Mouse (Mus musculus): ENCODE measurements around the gene Bmyc. TPM values are rescaled to one million over a fixed set of nuclear protein-coding genes. Genes with fewer than 3 reads are reported as not detected.

Gene Bmyc
- total and polyA plus RNA-seq, 2 experiments: 1.0 to 4.7 TPM

DNA sequence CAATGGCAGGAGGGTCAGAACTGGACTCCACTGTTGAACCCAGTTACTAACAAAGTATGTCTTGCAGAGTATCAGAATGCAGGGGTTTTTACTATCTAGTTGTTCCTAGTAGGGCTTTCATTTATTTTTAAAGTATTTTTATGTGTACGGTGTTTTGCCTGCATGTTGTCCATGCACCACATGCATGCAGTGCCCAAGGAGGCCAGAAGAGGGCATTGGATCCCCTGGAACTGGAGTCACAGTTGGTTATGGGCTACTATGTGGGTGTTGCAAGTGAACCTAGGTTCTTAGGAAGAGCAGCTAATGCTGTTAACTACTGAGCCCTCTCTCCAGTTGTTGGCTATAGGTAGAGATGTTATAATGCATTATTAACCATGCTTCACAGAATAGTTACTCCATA is 43.0 kb upstream of the Bmyc start:
- TF ChIP-seq POLR2A (IDR thresholded peaks at IDR 0.05; ENCODE audit: extremely low read depth, insufficient read depth, low read length): no peak
- TF ChIP-seq CTCF (IDR thresholded peaks at IDR 0.05; ENCODE audit: low read depth, low read length): peak; percentile 81
- peak; percentile 44 for DNase-seq (ENCODE audit: extremely low read depth, low read depth, low spot score)
- H3K36me3 ChIP-seq (ENCODE audit: control insufficient read depth, insufficient read depth, low read length): no peaks in the 10 kb centered on the region
- H3K27me3 ChIP-seq (ENCODE audit: control insufficient read depth, insufficient read depth, low read length): no peaks in the 10 kb centered on the region
- no peaks in the 10 kb centered on the region for H3K79me2 ChIP-seq (ENCODE audit: control insufficient read depth, insufficient read depth, low read length)
- H3K4me3 ChIP-seq (ENCODE audit: insufficient read depth, low read depth, low read length): no peak overlapping the region
- WGBS: 39% methylated on average over 1 of the region's 1 CpGs
- peaks cover 4% of the 10 kb centered on the region; the same call in 1 of the 2 replicates for H3K4me1 ChIP-seq (ENCODE audit: control insufficient read depth, insufficient read depth, low read length)
- H3K27ac ChIP-seq (replicated peaks; ENCODE audit: insufficient read depth, low read depth, low read length): no peak overlapping the region
- H3K9ac ChIP-seq (ENCODE audit: low read depth, low read length): no peak overlapping the region

DNA sequence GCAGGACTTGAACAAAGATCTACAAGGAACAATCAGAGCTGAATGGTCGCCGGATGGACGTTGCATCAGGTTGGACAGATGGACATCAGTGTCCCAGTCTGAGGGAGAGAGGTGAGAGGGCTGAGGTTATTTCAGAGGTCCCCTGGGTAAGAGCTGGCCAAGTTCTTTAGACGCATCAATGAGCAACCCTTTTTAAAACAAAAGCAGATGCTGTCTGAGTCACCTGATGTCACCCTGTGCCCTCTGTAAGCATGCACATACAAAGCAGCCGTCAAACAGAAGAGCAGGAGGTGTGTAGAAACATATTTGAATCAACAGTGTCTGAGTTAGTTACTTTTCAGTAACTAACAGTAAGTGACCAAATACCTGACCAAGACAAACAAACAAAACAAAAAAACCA is 42.4 kb upstream of the Bmyc start:
- H3K4me1 ChIP-seq (ENCODE audit: control insufficient read depth, insufficient read depth, low read length): peaks cover 3% of the 10 kb centered on the region; the same call in 1 of the 2 replicates

DNA sequence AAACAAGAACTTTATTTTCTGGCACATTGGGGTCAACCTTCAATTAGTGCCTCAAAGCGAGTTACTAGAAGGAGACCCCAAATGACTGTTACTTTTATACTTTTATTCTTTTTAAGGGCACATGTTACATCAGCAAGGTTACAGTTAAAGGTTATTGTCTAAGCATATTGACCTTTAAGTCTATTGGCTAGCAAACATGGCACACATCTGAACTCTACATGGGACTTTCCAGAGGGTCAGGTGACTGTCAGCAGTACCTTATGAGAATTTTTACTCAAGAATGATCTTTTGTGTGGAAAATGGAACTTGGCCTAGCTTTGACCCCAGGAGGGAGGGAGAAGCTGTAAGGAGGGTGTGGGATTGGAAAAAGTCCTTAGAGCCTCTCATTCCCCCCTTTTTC is 40.0 kb upstream of the Bmyc start:
- Histone ChIP-seq H3K27me3 (ENCODE audit: control insufficient read depth, insufficient read depth, low read length) (no peaks in the 10 kb centered on the region), H3K4me1 (ENCODE audit: control insufficient read depth, insufficient read depth, low read length) (peaks cover 3% of the 10 kb centered on the region; the same call in 1 of the 2 replicates), H3K4me3 (ENCODE audit: insufficient read depth, low read depth, low read length) (no peak overlapping the region), H3K79me2 (ENCODE audit: control insufficient read depth, insufficient read depth, low read length) (no peaks in the 10 kb centered on the region), H3K36me3 (ENCODE audit: control insufficient read depth, insufficient read depth, low read length) (no peaks in the 10 kb centered on the region), H3K27ac (replicated peaks; ENCODE audit: insufficient read depth, low read depth, low read length) (no peak overlapping the region), H3K9ac (ENCODE audit: low read depth, low read length) (no peak overlapping the region)
- 71% methylated on average over 1 of the region's 1 CpGs for WGBS
- TF ChIP-seq POLR2A (IDR thresholded peaks at IDR 0.05; ENCODE audit: extremely low read depth, insufficient read depth, low read length): no peak
- no peak for TF ChIP-seq CTCF (IDR thresholded peaks at IDR 0.05; ENCODE audit: low read depth, low read length)
- no peak for DNase-seq (ENCODE audit: extremely low read depth, low read depth, low spot score)

More for the DNA sequence above, 42.4 kb upstream of the Bmyc start:
- TF ChIP-seq CTCF (IDR thresholded peaks at IDR 0.05; ENCODE audit: low read depth, low read length) (no peak), POLR2A (IDR thresholded peaks at IDR 0.05; ENCODE audit: extremely low read depth, insufficient read depth, low read length) (no peak)
- WGBS: 83% methylated on average over 5 of the region's 5 CpGs
- Histone ChIP-seq H3K36me3 (ENCODE audit: control insufficient read depth, insufficient read depth, low read length) (no peaks in the 10 kb centered on the region), H3K9ac (ENCODE audit: low read depth, low read length) (no peak overlapping the region), H3K27ac (replicated peaks; ENCODE audit: insufficient read depth, low read depth, low read length) (no peak overlapping the region), H3K4me3 (ENCODE audit: insufficient read depth, low read depth, low read length) (no peak overlapping the region), H3K79me2 (ENCODE audit: control insufficient read depth, insufficient read depth, low read length) (no peaks in the 10 kb centered on the region), H3K27me3 (ENCODE audit: control insufficient read depth, insufficient read depth, low read length) (no peaks in the 10 kb centered on the region)
- no peak for DNase-seq (ENCODE audit: extremely low read depth, low read depth, low spot score)

DNA sequence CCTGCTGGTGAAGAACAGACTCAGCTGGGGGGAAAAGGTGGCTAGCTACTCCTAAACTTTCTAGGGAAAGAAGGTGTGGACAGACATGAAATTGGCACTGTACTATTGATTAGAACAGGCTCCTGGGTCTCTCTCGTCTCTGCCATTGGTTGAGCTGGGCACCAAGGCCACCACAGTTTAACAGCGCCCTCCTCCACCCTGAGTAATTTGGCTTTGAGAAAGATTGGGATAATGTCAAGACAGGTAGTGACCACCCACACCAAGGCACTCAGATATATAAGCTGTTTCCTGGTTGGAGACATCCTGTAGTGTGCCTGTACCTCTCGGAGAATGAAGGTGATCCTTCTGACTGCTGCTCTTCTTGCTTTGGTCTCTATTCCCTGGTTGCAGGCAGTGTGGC is 30.1 kb upstream of the Bmyc start, which contains the start of gene Lcn6:
TSS of gene Lcn6 (plus strand) at position 301 of the 400 bp plus-strand sequence.
- DNase-seq (ENCODE audit: extremely low read depth, low read depth, low spot score): no peak
- no peak within 1 kb of the TSS for H3K4me3 ChIP-seq (ENCODE audit: insufficient read depth, low read depth, low read length)
- H3K4me1 ChIP-seq (ENCODE audit: control insufficient read depth, insufficient read depth, low read length): no peaks in the 10 kb centered on the region
- no peaks in the 10 kb centered on the region for H3K27me3 ChIP-seq (ENCODE audit: control insufficient read depth, insufficient read depth, low read length)
- 86% methylated on average over 3 of the region's 3 CpGs for WGBS
- no peak for TF ChIP-seq POLR2A (IDR thresholded peaks at IDR 0.05; ENCODE audit: extremely low read depth, insufficient read depth, low read length)
- no peak for TF ChIP-seq CTCF (IDR thresholded peaks at IDR 0.05; ENCODE audit: low read depth, low read length)
- H3K9ac ChIP-seq (ENCODE audit: low read depth, low read length): no peak within 1 kb of the TSS
- H3K27ac ChIP-seq (replicated peaks; ENCODE audit: insufficient read depth, low read depth, low read length): no peak within 1 kb of the TSS
- no peaks in the 10 kb centered on the region for H3K79me2 ChIP-seq (ENCODE audit: control insufficient read depth, insufficient read depth, low read length)
- H3K36me3 ChIP-seq (ENCODE audit: control insufficient read depth, insufficient read depth, low read length): no peaks in the 10 kb centered on the region

DNA sequence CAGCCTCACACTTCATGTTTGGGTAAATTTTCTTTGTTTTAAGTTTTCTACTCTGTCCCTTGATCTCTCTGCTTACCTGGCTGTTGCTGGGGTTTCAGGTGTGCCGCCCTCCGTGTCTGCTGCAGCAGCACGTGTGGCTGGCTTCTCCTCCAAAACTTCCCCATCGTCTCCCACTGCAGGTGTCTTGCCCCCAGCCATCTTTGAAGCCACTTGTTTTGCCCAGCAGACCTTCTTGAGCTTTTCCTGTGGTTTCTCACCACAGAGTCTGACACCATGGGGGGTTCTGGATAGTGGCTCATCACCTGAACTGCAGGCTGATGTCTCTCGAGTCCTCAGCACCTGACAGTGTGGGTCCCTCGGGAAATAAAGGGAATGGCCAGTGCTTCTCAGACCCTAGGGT is 27.0 kb upstream of the Bmyc start:
- 76% methylated on average over 6 of the region's 6 CpGs for WGBS

DNA sequence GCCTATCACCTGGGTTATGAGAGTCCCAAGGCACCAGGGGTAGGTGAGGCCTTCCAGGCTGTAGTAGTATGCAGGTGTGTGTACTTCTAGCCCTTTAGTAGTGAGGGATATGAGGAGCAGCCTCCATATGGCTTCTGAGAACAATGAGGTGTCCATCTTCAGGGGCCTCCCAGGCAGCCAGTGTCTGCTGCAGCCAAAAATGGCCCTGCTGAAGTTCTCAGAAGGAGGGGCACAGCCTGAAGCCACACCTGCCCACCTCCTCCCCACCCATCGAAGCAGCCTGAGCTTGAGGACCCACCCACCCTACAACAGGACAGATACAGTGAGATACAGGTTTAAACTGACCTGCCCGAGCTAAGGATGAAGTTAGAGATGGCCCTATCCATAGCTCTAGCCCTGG is 24.1 kb upstream of the Bmyc start, which contains the start of gene Lcn10:
TSS of gene Lcn10 (plus strand) at position 301 of the 400 bp plus-strand sequence.
- Histone ChIP-seq H3K27me3 (ENCODE audit: control insufficient read depth, insufficient read depth, low read length) (no peaks in the 10 kb centered on the region), H3K4me3 (ENCODE audit: insufficient read depth, low read depth, low read length) (no peak within 1 kb of the TSS), H3K36me3 (ENCODE audit: control insufficient read depth, insufficient read depth, low read length) (no peaks in the 10 kb centered on the region), H3K4me1 (ENCODE audit: control insufficient read depth, insufficient read depth, low read length) (no peaks in the 10 kb centered on the region), H3K9ac (ENCODE audit: low read depth, low read length) (no peak within 1 kb of the TSS), H3K27ac (replicated peaks; ENCODE audit: insufficient read depth, low read depth, low read length) (no peak within 1 kb of the TSS), H3K79me2 (ENCODE audit: control insufficient read depth, insufficient read depth, low read length) (no peaks in the 10 kb centered on the region)
- TF ChIP-seq CTCF (IDR thresholded peaks at IDR 0.05; ENCODE audit: low read depth, low read length) (no peak), POLR2A (IDR thresholded peaks at IDR 0.05; ENCODE audit: extremely low read depth, insufficient read depth, low read length) (no peak)
- 61% methylated on average over 2 of the region's 2 CpGs for WGBS
- DNase-seq (ENCODE audit: extremely low read depth, low read depth, low spot score): no peak

More for the DNA sequence above, 27.0 kb upstream of the Bmyc start:
- TF ChIP-seq POLR2A (IDR thresholded peaks at IDR 0.05; ENCODE audit: extremely low read depth, insufficient read depth, low read length) (no peak), CTCF (IDR thresholded peaks at IDR 0.05; ENCODE audit: low read depth, low read length) (no peak)
- DNase-seq (ENCODE audit: extremely low read depth, low read depth, low spot score): no peak
- Histone ChIP-seq H3K9ac (ENCODE audit: low read depth, low read length) (no peak overlapping the region), H3K27ac (replicated peaks; ENCODE audit: insufficient read depth, low read depth, low read length) (no peak overlapping the region), H3K4me3 (ENCODE audit: insufficient read depth, low read depth, low read length) (no peak overlapping the region), H3K27me3 (ENCODE audit: control insufficient read depth, insufficient read depth, low read length) (no peaks in the 10 kb centered on the region), H3K79me2 (ENCODE audit: control insufficient read depth, insufficient read depth, low read length) (no peaks in the 10 kb centered on the region), H3K36me3 (ENCODE audit: control insufficient read depth, insufficient read depth, low read length) (no peaks in the 10 kb centered on the region), H3K4me1 (ENCODE audit: control insufficient read depth, insufficient read depth, low read length) (no peaks in the 10 kb centered on the region)

Measured in liver, adult 2 months (tissue).